Mouse (Mus musculus): ENCODE measurements around the gene Ric1. TPM values are rescaled to one million over a fixed set of nuclear protein-coding genes. Genes with fewer than 3 reads are reported as not detected.
A peak's percentile ranks its signal among the peaks of the same experiment; 100 is the strongest.

Ric1 gene
- total and polyA plus RNA-seq, 3 experiments: 41.0 to 77.2 (median 54.2) TPM

DNA sequence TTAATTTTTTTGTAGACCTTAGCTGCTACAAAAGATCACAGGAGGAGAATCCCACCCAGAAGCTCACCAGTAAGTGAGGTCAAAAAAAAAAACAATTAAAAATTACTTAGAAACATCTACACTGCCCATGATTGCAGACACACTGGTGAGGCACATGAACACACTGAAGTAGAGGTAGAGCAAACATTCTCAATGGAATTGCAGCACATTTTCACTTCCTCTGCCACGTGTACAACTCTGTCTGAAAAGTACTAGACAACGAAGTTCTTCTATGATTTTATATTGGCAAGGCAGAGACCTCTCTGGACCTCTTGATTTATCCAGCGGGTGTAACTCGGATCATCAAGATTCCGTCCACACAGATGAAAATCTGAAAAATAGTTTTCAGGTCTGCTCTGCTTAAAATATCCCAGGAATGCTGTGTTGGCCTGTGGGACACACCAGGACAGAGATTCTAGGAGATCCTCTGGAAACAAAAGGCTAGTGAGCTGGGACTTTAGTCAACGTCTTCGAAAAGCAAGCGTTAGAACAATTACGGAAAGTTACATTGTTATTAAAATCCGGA lies 1.0 kb upstream of the Ric1 start:
- H3K27me3 ChIP-seq (ENCODE audit: control insufficient read depth in 1 of 2, insufficient read depth in 2 of 2, low read length in 2 of 2): no peaks in the 10 kb centered on the region
- H3K79me2 ChIP-seq (ENCODE audit: control insufficient read depth, insufficient read depth, low read length, poor library complexity): peaks cover 30% of the 10 kb centered on the region
- peak; percentile 49 for DNase-seq (ENCODE audit: low read depth, low spot score)
- no peak overlapping the region for H3K27ac ChIP-seq (ENCODE audit: control insufficient read depth, low read depth, low read length)
- peaks cover 13 to 16% of the 10 kb centered on the region in 2 experiments for H3K4me1 ChIP-seq (ENCODE audit: control insufficient read depth in 1 of 2, insufficient read depth in 2 of 2, low read length in 2 of 2)
- no peak for TF ChIP-seq USF2 (IDR thresholded peaks at IDR 0.05; ENCODE audit: borderline replicate concordance in 1 of 2, insufficient read depth in 1 of 2, low read depth in 1 of 2, low read length in 2 of 2)
- no peaks in the 10 kb centered on the region for H3K9me3 ChIP-seq (replicated peaks; ENCODE audit: insufficient read depth, low read length)
- peak overlapping the region; percentile 84 for H3K9ac ChIP-seq (ENCODE audit: control insufficient read depth, low read depth, low read length, poor library complexity, severe bottlenecking)
- peak overlapping the region; percentile 54 to 67 for H3K4me3 ChIP-seq (ENCODE audit: control insufficient read depth in 1 of 2, insufficient read depth in 1 of 2, low read depth in 2 of 2, low read length in 2 of 2)
- H3K36me3 ChIP-seq (ENCODE audit: control insufficient read depth in 1 of 2, insufficient read depth in 2 of 2, low read length in 2 of 2): peaks cover 0 to 20% of the 10 kb centered on the region in 2 experiments; a peak in 2 of 4 replicates

DNA sequence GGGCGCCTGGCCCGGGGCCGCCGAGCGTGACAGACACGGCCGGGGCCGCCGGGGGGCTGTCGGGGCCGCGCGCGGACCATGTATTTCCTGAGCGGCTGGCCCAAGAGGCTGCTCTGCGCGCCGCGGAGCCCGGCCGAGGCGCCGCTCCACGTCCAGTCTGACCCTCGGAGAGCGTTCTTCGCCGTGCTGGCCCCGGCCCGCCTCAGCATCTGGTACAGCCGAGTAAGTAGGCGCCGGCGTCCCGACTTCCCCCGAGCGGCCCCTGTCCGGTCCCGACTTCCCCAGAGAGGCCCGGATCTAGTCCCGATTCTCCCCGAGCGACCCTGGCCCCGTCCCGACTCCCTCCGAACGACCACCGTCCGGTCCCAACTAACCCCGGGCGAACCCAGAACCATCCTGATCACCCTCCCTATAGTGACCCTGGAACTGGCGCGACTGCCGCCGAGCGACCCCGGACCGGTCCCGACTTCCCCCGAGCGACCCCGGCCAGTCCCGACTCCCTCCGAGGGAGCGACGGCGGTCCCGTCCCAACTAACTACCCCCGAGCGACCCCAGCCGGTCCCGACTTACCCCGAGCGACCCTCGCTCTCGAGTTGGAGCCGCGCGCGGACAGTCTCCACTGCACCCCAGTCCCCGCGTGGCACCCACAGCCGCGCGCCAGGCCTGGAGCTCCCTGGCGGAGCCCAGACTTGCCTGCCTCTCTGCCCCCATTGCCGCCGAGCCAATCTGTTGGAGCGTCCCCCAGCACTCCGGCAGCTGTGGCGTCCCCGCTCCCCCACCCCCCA lies 555 bp downstream of the Ric1 start:
- H3K27ac ChIP-seq (ENCODE audit: control insufficient read depth, low read depth, low read length): peak overlapping the region; percentile 30
- H3K4me1 ChIP-seq (ENCODE audit: control insufficient read depth in 1 of 2, insufficient read depth in 2 of 2, low read length in 2 of 2): peaks cover 13 to 16% of the 10 kb centered on the region in 2 experiments
- no peaks in the 10 kb centered on the region for H3K27me3 ChIP-seq (ENCODE audit: control insufficient read depth in 1 of 2, insufficient read depth in 2 of 2, low read length in 2 of 2)
- peak overlapping the region; percentile 90 for H3K9ac ChIP-seq (ENCODE audit: control insufficient read depth, low read depth, low read length, poor library complexity, severe bottlenecking)
- H3K4me3 ChIP-seq (ENCODE audit: control insufficient read depth in 1 of 2, insufficient read depth in 1 of 2, low read depth in 2 of 2, low read length in 2 of 2): peak overlapping the region; percentile 67 to 81
- peak; percentile 92 for TF ChIP-seq UBTF (IDR thresholded peaks at IDR 0.05; ENCODE audit: borderline replicate concordance, insufficient read depth, low read depth, low read length)
- no peak for TF ChIP-seq GATA1 (IDR thresholded peaks at IDR 0.05; ENCODE audit: low read depth, low read length)
- no peak for TF ChIP-seq CHD1 (IDR thresholded peaks at IDR 0.05; ENCODE audit: low read depth, low read length)
- DNase-seq (ENCODE audit: low read depth, low spot score): peak; percentile 90
- H3K36me3 ChIP-seq (ENCODE audit: control insufficient read depth in 1 of 2, insufficient read depth in 2 of 2, low read length in 2 of 2): peaks cover 0 to 23% of the 10 kb centered on the region in 2 experiments; a peak in 2 of 4 replicates
- H3K79me2 ChIP-seq (ENCODE audit: control insufficient read depth, insufficient read depth, low read length, poor library complexity): peaks cover 39% of the 10 kb centered on the region
- no peaks in the 10 kb centered on the region for H3K9me3 ChIP-seq (replicated peaks; ENCODE audit: insufficient read depth, low read length)

DNA sequence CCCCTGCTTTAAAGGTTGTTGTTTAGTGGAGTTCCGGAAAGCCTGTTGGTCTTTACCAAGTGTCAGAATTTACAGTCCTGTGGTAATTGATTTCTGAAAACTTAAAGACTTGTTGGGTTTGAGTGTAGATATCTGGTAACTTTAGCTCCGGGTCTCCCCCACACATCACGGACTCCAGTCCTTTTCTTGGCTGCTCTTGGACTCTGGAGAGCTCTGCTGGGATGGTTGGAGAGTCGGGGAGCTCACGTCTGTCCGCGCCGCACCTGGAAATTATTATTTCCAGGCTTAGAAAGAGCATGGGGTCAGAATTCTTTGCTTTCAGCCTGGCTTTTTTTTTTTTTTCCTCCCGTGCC lies 1.1 kb downstream of the Ric1 start:
- Histone ChIP-seq H3K4me1 (ENCODE audit: control insufficient read depth in 1 of 2, insufficient read depth in 2 of 2, low read length in 2 of 2) (peaks cover 13 to 16% of the 10 kb centered on the region in 2 experiments), H3K36me3 (ENCODE audit: control insufficient read depth in 1 of 2, insufficient read depth in 2 of 2, low read length in 2 of 2) (peaks cover 0 to 23% of the 10 kb centered on the region in 2 experiments; a peak in 2 of 4 replicates), H3K27ac (ENCODE audit: control insufficient read depth, low read depth, low read length) (peak overlapping the region; percentile 23), H3K4me3 (ENCODE audit: control insufficient read depth in 1 of 2, insufficient read depth in 1 of 2, low read depth in 2 of 2, low read length in 2 of 2) (peak overlapping the region; percentile 67 to 81), H3K9me3 (replicated peaks; ENCODE audit: insufficient read depth, low read length) (no peaks in the 10 kb centered on the region), H3K27me3 (ENCODE audit: control insufficient read depth in 1 of 2, insufficient read depth in 2 of 2, low read length in 2 of 2) (no peaks in the 10 kb centered on the region), H3K79me2 (ENCODE audit: control insufficient read depth, insufficient read depth, low read length, poor library complexity) (peaks cover 42% of the 10 kb centered on the region), H3K9ac (ENCODE audit: control insufficient read depth, low read depth, low read length, poor library complexity, severe bottlenecking) (peak overlapping the region; percentile 90)
- TF ChIP-seq MEF2A (IDR thresholded peaks at IDR 0.05; ENCODE audit: extremely low read depth, insufficient replicate concordance, low read depth, low read length, poor library complexity, severe bottlenecking) (no peak), TBP (IDR thresholded peaks at IDR 0.05; ENCODE audit: low read depth, low read length) (peak; percentile 50; the same call in 1 of the 2 replicates), NELFE (IDR thresholded peaks at IDR 0.05; ENCODE audit: low read depth, low read length) (no peak)
- DNase-seq (ENCODE audit: low read depth, low spot score): peak; percentile 88

Data from MEL (cell line).